Mouse (Mus musculus): ENCODE results near the gene Paqr8.

Paqr8 gene

DNA sequence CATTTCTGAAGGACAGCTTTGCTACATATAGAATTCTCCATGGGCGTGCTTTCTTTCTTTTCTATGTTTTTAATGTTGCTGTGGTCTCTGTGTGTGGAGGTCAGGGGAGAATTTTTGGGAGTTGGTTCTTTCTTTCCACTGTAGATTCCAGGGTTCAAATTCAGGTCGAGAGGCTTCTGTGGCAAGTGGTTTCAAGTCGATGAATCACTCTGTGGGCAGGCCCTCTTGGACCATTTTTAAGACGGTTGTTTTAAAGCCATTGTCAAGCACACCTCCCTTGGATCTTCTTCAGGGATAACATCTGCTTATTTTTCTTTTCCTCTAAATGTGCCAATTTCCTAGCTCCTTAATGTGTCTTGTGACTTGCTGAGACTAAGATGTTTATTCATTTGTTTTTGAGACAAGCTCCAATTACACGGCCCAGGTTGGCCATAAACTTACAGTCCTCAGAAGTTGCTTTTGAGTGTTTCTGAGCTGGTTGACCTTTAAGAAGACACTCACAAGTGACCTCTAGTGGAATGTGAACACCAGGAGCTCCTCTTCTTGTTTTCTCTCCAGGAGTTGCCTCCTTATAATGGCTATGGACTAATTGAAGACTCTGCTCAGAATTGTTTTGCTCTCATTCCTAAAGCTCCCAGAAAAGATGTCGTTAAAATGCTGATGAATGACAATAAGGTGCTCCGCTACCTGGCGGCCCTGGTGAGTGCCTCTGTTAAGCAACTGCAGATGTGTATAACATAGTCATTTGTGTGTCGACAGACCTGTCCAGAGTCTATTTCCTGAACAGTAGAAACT lies 84.1 kb downstream of the Paqr8 start:
- no peak for DNase-seq

GRCm38 (mm10) chr1:20980553-20980952 lies 90.1 kb downstream of the Paqr8 start:
- no peak for DNase-seq

DNA sequence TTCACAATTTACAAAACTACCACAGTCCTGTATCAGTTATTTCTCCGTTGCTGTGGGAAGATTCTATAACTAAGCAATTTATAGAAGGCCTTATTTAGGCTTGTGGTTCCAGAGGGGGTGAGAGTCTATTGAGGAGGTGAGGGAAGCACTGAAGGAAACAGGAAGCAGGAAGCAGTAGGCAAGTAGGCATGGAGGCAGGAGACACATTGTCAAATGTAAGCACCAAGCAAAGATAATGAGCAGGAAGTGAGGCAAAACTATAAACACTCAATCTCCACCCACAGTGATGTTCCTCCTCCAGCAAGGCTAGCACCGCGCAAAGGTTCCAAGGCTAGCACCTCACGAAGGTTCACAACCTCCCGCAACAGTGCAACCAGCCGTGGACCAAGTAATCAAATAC lies 91.4 kb downstream of the Paqr8 start:
- DNase-seq = no peak

GRCm38 (mm10) chr1:20984103-20984502 lies 93.7 kb downstream of the Paqr8 start:
- DNase-seq = no peak

DNA sequence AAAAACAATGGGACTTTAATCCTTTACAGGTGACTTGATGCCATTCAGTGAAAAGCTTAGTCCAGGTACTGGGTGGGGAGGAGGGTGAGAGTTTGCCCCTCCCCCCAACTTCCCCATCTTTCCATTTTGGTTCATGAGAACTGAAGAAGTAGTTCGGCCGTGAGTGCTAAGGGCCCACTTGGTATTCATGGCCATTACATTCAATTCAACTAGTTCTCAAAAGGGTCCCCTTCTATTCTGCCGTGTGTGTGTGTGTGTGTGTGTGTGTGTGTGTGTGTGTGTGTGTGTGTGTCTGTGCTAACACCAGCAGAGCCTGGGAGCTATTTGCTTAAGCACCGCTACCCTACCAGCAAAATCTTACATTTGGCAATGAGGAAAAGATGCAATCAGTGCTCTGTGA lies 94.2 kb downstream of the Paqr8 start:
- DNase-seq = no peak

DNA sequence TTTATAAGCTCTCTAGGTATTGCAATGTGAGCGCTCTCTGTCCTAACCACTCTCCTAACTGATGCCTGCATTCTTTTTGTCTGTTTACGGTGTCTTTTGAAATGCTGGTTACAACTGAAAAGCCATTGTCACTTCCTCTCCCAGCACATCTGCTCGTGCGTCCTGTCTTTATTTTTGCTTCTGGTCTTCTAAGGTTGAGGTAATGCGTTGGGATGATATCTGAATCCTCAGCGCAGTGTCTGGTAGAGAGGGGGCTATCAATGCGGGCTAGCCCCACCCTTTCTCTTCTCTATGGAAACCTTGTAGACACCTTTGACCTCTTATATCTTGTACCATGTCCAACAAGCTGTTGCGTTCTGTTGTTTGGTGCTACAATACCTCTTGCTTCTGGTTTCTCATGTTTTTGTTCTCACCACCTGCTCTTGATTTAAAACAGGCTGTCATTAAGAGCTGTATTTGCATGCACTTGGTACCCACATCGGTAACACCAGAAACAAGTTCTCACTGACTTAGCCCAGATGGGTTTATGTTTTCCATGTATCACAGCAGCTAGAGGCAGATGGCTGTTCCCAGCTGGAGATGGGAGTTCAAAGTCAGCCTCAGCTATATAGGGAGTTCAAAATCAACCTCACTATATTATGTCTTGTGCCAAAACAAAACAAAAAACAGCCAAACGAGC lies 96.1 kb downstream of the Paqr8 start:
- DNase-seq = no peak

All from kidney, adult 18-20 months (tissue).